Mouse (Mus musculus): ENCODE results near the gene Btn1a1. TPM values are rescaled to one million over a fixed set of nuclear protein-coding genes. Genes with fewer than 3 reads are reported as not detected.

Btn1a1 gene
- polyA plus RNA-seq, 1 experiment from 2014 or later: 2.6 TPM

- Histone ChIP-seq H3K9ac (peak overlapping the region; percentile 78), H3K27ac (ENCODE audit: poor library complexity, severe bottlenecking) (peak overlapping the region; percentile 91), H3K4me3 (peak overlapping the region; percentile 67), H3K9me3 (replicated peaks) (no peaks in the 10 kb centered on the region), H3K27me3 (replicated peaks) (no peaks in the 10 kb centered on the region), H3K36me3 (no peaks in the 10 kb centered on the region), H3K4me2 (peak overlapping the region; percentile 71), H3K4me1 (replicated peaks) (peaks cover 22% of the 10 kb centered on the region; the same call in 1 of the 2 replicates)
- ATAC-seq (ENCODE audit: insufficient number of reproducible peaks, low FRiP score): peak; percentile 67
- under 1% methylated on average over 17 of the region's 17 CpGs for WGBS
Observed at GRCm38 (mm10) chr13:23430734-23431133, 35.0 kb downstream of the Btn1a1 start.

- Histone ChIP-seq H3K36me3 (no peaks in the 10 kb centered on the region), H3K9me3 (replicated peaks) (no peaks in the 10 kb centered on the region), H3K4me1 (replicated peaks) (peaks cover 25% of the 10 kb centered on the region; the same call in 1 of the 2 replicates), H3K4me3 (peak overlapping the region; percentile 67), H3K27ac (ENCODE audit: poor library complexity, severe bottlenecking) (peak overlapping the region; percentile 91; the same call in 1 of the 2 replicates), H3K9ac (peak overlapping the region; percentile 78), H3K27me3 (replicated peaks) (no peaks in the 10 kb centered on the region), H3K4me2 (peak overlapping the region; percentile 71)
- no peak for ATAC-seq (ENCODE audit: insufficient number of reproducible peaks, low FRiP score)
- 38% methylated on average over 10 of the region's 10 CpGs for WGBS
Observed at GRCm38 (mm10) chr13:23429771-23430380, 35.8 kb downstream of the Btn1a1 start.

GRCm38 (mm10) chr13:23428166-23428993 is 37.3 kb downstream of the Btn1a1 start:
- WGBS: 51% methylated on average over 16 of the region's 16 CpGs
- ATAC-seq (ENCODE audit: insufficient number of reproducible peaks, low FRiP score): no peak
- Histone ChIP-seq H3K27me3 (replicated peaks) (no peaks in the 10 kb centered on the region), H3K4me2 (peak overlapping the region; percentile 7), H3K9ac (no peak overlapping the region), H3K4me3 (no peak overlapping the region), H3K36me3 (no peaks in the 10 kb centered on the region), H3K4me1 (replicated peaks) (peaks cover 20% of the 10 kb centered on the region; the same call in 1 of the 2 replicates), H3K27ac (ENCODE audit: poor library complexity, severe bottlenecking) (no peak overlapping the region), H3K9me3 (replicated peaks) (no peaks in the 10 kb centered on the region)

GRCm38 (mm10) chr13:23427401-23427910 is 38.2 kb downstream of the Btn1a1 start:
- Histone ChIP-seq H3K4me2 (0 out of 2 replicates have a peak overlapping the region, but pooled peaks have one; percentile 0), H3K9me3 (replicated peaks) (no peaks in the 10 kb centered on the region), H3K9ac (no peak overlapping the region), H3K27ac (ENCODE audit: poor library complexity, severe bottlenecking) (no peak overlapping the region), H3K4me1 (replicated peaks) (peaks cover 26% of the 10 kb centered on the region), H3K27me3 (replicated peaks) (no peaks in the 10 kb centered on the region), H3K36me3 (peaks cover under 1% of the 10 kb centered on the region; the same call in 1 of the 2 replicates), H3K4me3 (no peak overlapping the region)
- no peak for ATAC-seq (ENCODE audit: insufficient number of reproducible peaks, low FRiP score)
- 62% methylated on average over 10 of the region's 10 CpGs for WGBS

- no peaks in the 10 kb centered on the region for H3K9me3 ChIP-seq (replicated peaks)
- ATAC-seq (ENCODE audit: insufficient number of reproducible peaks, low FRiP score): no peak
- no peak overlapping the region for H3K4me3 ChIP-seq
Observed at GRCm38 (mm10) chr13:23426922-23427321, 38.8 kb downstream of the Btn1a1 start.

GRCm38 (mm10) chr13:23426335-23426734 is 39.4 kb downstream of the Btn1a1 start:
- Histone ChIP-seq H3K36me3 (peaks cover 12% of the 10 kb centered on the region), H3K4me3 (no peak overlapping the region), H3K27me3 (replicated peaks) (no peaks in the 10 kb centered on the region), H3K4me2 (no peak overlapping the region), H3K27ac (ENCODE audit: poor library complexity, severe bottlenecking) (no peak overlapping the region), H3K9ac (no peak overlapping the region), H3K4me1 (replicated peaks) (peaks cover 28% of the 10 kb centered on the region), H3K9me3 (replicated peaks) (no peaks in the 10 kb centered on the region)
- ATAC-seq (ENCODE audit: insufficient number of reproducible peaks, low FRiP score): no peak
- WGBS: 12% methylated on average over 8 of the region's 8 CpGs

More at GRCm38 (mm10) chr13:23426922-23427321, 38.8 kb downstream of the Btn1a1 start:
- peaks cover 28% of the 10 kb centered on the region for H3K4me1 ChIP-seq (replicated peaks)
- H3K36me3 ChIP-seq: peaks cover 6% of the 10 kb centered on the region
- 17% methylated on average over 14 of the region's 14 CpGs for WGBS
- H3K4me2 ChIP-seq: 0 out of 2 replicates have a peak overlapping the region, but pooled peaks have one; percentile 0
- no peaks in the 10 kb centered on the region for H3K27me3 ChIP-seq (replicated peaks)
- no peak overlapping the region for H3K9ac ChIP-seq
- H3K27ac ChIP-seq (ENCODE audit: poor library complexity, severe bottlenecking): no peak overlapping the region

- 4% methylated on average over 9 of the region's 9 CpGs for WGBS
- no peak for ATAC-seq (ENCODE audit: insufficient number of reproducible peaks, low FRiP score)
- Histone ChIP-seq H3K9ac (no peak overlapping the region), H3K27ac (ENCODE audit: poor library complexity, severe bottlenecking) (no peak overlapping the region), H3K9me3 (replicated peaks) (no peaks in the 10 kb centered on the region), H3K4me3 (no peak overlapping the region), H3K4me2 (peak overlapping the region; percentile 72), H3K4me1 (replicated peaks) (peaks cover 28% of the 10 kb centered on the region), H3K27me3 (replicated peaks) (no peaks in the 10 kb centered on the region), H3K36me3 (peaks cover 20% of the 10 kb centered on the region)
Observed at GRCm38 (mm10) chr13:23425505-23425904, 40.2 kb downstream of the Btn1a1 start.

GRCm38 (mm10) chr13:23424494-23425325 is 41.0 kb downstream of the Btn1a1 start:
- H3K9me3 ChIP-seq (replicated peaks): no peaks in the 10 kb centered on the region
- H3K27me3 ChIP-seq (replicated peaks): no peaks in the 10 kb centered on the region
- peak overlapping the region; percentile 42; the same call in 1 of the 2 replicates for H3K9ac ChIP-seq
- H3K27ac ChIP-seq (ENCODE audit: poor library complexity, severe bottlenecking): 0 out of 2 replicates have a peak overlapping the region, but pooled peaks have one; percentile 34
- H3K4me1 ChIP-seq (replicated peaks): peaks cover 26% of the 10 kb centered on the region
- H3K4me2 ChIP-seq: peak overlapping the region; percentile 72
- peak overlapping the region; percentile 32 for H3K4me3 ChIP-seq
- peaks cover 28% of the 10 kb centered on the region for H3K36me3 ChIP-seq
- ATAC-seq (ENCODE audit: insufficient number of reproducible peaks, low FRiP score): peak; percentile 85
- WGBS: 1% methylated on average over 25 of the region's 25 CpGs

GRCm38 (mm10) chr13:23424052-23424380 is 41.7 kb downstream of the Btn1a1 start:
- Histone ChIP-seq H3K27ac (ENCODE audit: poor library complexity, severe bottlenecking) (peak overlapping the region; percentile 79), H3K9me3 (replicated peaks) (no peaks in the 10 kb centered on the region), H3K36me3 (peaks cover 33% of the 10 kb centered on the region), H3K27me3 (replicated peaks) (no peaks in the 10 kb centered on the region), H3K9ac (peak overlapping the region; percentile 64), H3K4me1 (replicated peaks) (peaks cover 19% of the 10 kb centered on the region), H3K4me2 (peak overlapping the region; percentile 98), H3K4me3 (peak overlapping the region; percentile 97)
- ATAC-seq (ENCODE audit: insufficient number of reproducible peaks, low FRiP score): no peak
- under 1% methylated on average over 7 of the region's 7 CpGs for WGBS

- H3K4me2 ChIP-seq: peak within 1 kb of the TSS; percentile 98
- no peaks in the 10 kb centered on the region for H3K27me3 ChIP-seq (replicated peaks)
- peak within 1 kb of the TSS; percentile 93 for H3K9ac ChIP-seq
- ATAC-seq (ENCODE audit: insufficient number of reproducible peaks, low FRiP score): peak; percentile 91
- under 1% methylated on average over 48 of the region's 48 CpGs for WGBS
- peak within 1 kb of the TSS; percentile 97 for H3K4me3 ChIP-seq
- H3K27ac ChIP-seq (ENCODE audit: poor library complexity, severe bottlenecking): peak within 1 kb of the TSS; percentile 79
- H3K9me3 ChIP-seq (replicated peaks): no peaks in the 10 kb centered on the region
- peaks cover 39% of the 10 kb centered on the region for H3K36me3 ChIP-seq
- peaks cover 19% of the 10 kb centered on the region for H3K4me1 ChIP-seq (replicated peaks)
Observed at GRCm38 (mm10) chr13:23423286-23424051, 42.2 kb downstream of the Btn1a1 start, which contains the start of gene Abt1. Gene Abt1 (minus strand): TSS chr13:23423866.
